Mouse (Mus musculus): ENCODE data around the gene Ppp1r9a. TPM values are rescaled to one million over a fixed set of nuclear protein-coding genes. Genes with fewer than 3 reads are reported as not detected.

Ppp1r9a gene
- polyA plus RNA-seq, 1 experiment from 2014 or later, result 42.2 TPM

- no peak for ATAC-seq
- H3K9ac ChIP-seq (replicated peaks), result no peak overlapping the region
- no peak overlapping the region for H3K4me3 ChIP-seq (replicated peaks)
- H3K4me1 ChIP-seq (replicated peaks), result peaks cover 6% of the 10 kb centered on the region; the same call in 1 of the 2 replicates
- no peaks in the 10 kb centered on the region for H3K36me3 ChIP-seq
- H3K27me3 ChIP-seq, result no peaks in the 10 kb centered on the region
- no peak overlapping the region for H3K27ac ChIP-seq
- WGBS, result 91% methylated on average over 5 of the region's 5 CpGs
- H3K4me2 ChIP-seq (replicated peaks), result no peak overlapping the region
- no peaks in the 10 kb centered on the region for H3K9me3 ChIP-seq
Observed at GRCm38 (mm10) chr6:5198590-5198989, 295.9 kb downstream of the Ppp1r9a start.

GRCm38 (mm10) chr6:5199376-5199905 lies 296.7 kb downstream of the Ppp1r9a start:
- Histone ChIP-seq H3K9ac (replicated peaks) (no peak overlapping the region), H3K36me3 (no peaks in the 10 kb centered on the region), H3K9me3 (no peaks in the 10 kb centered on the region), H3K27me3 (no peaks in the 10 kb centered on the region), H3K27ac (no peak overlapping the region), H3K4me3 (replicated peaks) (no peak overlapping the region), H3K4me1 (replicated peaks) (no peaks in the 10 kb centered on the region), H3K4me2 (replicated peaks) (no peak overlapping the region)
- no peak for ATAC-seq
- 84% methylated on average over 8 of the region's 8 CpGs for WGBS

- H3K9me3 ChIP-seq, result no peaks in the 10 kb centered on the region
- no peak overlapping the region for H3K4me3 ChIP-seq (replicated peaks)
- no peak overlapping the region for H3K9ac ChIP-seq (replicated peaks)
- no peaks in the 10 kb centered on the region for H3K4me1 ChIP-seq (replicated peaks)
- H3K27ac ChIP-seq, result no peak overlapping the region
- H3K4me2 ChIP-seq (replicated peaks), result no peak overlapping the region
- ATAC-seq, result no peak
- H3K36me3 ChIP-seq, result no peaks in the 10 kb centered on the region
- H3K27me3 ChIP-seq, result no peaks in the 10 kb centered on the region
- 85% methylated on average over 3 of the region's 3 CpGs for WGBS
Observed at GRCm38 (mm10) chr6:5199916-5200315, 297.2 kb downstream of the Ppp1r9a start.

GRCm38 (mm10) chr6:5207817-5208216 lies 305.1 kb downstream of the Ppp1r9a start:
- Histone ChIP-seq H3K27me3 (no peaks in the 10 kb centered on the region), H3K9ac (replicated peaks) (no peak overlapping the region), H3K36me3 (no peaks in the 10 kb centered on the region), H3K9me3 (peaks cover 3% of the 10 kb centered on the region), H3K27ac (no peak overlapping the region), H3K4me1 (replicated peaks) (no peaks in the 10 kb centered on the region), H3K4me3 (replicated peaks) (no peak overlapping the region), H3K4me2 (replicated peaks) (no peak overlapping the region)
- no peak for ATAC-seq
- 87% methylated on average over 2 of the region's 2 CpGs for WGBS

Other genes starting within 250 kb of the Ppp1r9a start
- 61.6 and 68.2 TPM in 2 replicates for gene Sgce, start 155.7 kb upstream of the Ppp1r9a start, polyA plus RNA-seq (2015; fragmentation: Nextera tagmentation; extraction: Ambion mirVana)
- 7.3 and 10.0 TPM in 2 replicates for gene Peg10, start 155.6 kb upstream of the Ppp1r9a start, polyA plus RNA-seq (2015; fragmentation: Nextera tagmentation; extraction: Ambion mirVana)